Mouse (Mus musculus) hindbrain, embryonic 14.5 days (tissue): ENCODE data around the gene Ccdc142. TPM values are rescaled to one million over a fixed set of nuclear protein-coding genes. Genes with fewer than 3 reads are reported as not detected.

Source experiments
- ATAC-seq: fragments of 200-750 bp; cut with Nextera tagmentation; 2 replicates; pipeline ENCODE4 v1.8.0; 2017; ENCODE audit warnings: moderate number of reproducible peaks, mild to moderate bottlenecking, moderate TSS enrichment, moderate library complexity; ENCODE audit not compliant: low FRiP score
- DNase-seq: peaks from one replicate; pipeline ENCODE4 v3.0.0-alpha.2; 2015; ENCODE audit warnings: low spot score
- H3K27ac ChIP-seq: fragments of 300-500 bp; sonication (generic); 2 replicates; pipeline ENCODE4 v1.5.1; 2014; ENCODE audit warnings: mild to moderate bottlenecking, moderate library complexity
- H3K27me3 ChIP-seq: fragments of 300-500 bp; sonication (generic); 2 replicates; pipeline ENCODE4 v1.6.1; 2014; ENCODE audit warnings: mild to moderate bottlenecking, low read length, mixed read lengths; ENCODE audit not compliant: control insufficient read depth, insufficient read depth
- H3K36me3 ChIP-seq: fragments of 300-500 bp; sonication (generic); replicated peaks from 2 replicates; pipeline ENCODE4 v1.6.1; 2014; ENCODE audit not compliant: control insufficient read depth, insufficient read depth
- H3K4me1 ChIP-seq: fragments of 300-500 bp; sonication (generic); replicated peaks from 2 replicates; pipeline ENCODE4 v1.6.1; 2014; ENCODE audit warnings: antibody characterized with exemption, low read length, mixed read lengths; ENCODE audit not compliant: control insufficient read depth, insufficient read depth
- H3K4me2 ChIP-seq: fragments of 300-500 bp; sonication (generic); replicated peaks from 2 replicates; pipeline ENCODE4 v1.6.1; 2014; ENCODE audit warnings: mild to moderate bottlenecking, moderate library complexity
- H3K4me3 ChIP-seq: fragments of 300-500 bp; sonication (generic); replicated peaks from 2 replicates; pipeline ENCODE4 v1.5.1; 2014; ENCODE audit warnings: mild to moderate bottlenecking, low read length
- H3K9ac ChIP-seq: fragments of 300-500 bp; sonication (generic); 2 replicates; pipeline ENCODE4 v1.6.1; 2014
- H3K9me3 ChIP-seq: fragments of 300-500 bp; sonication (generic); 2 replicates; pipeline ENCODE4 v1.6.1; 2016; ENCODE audit warnings: low read length; ENCODE audit not compliant: control insufficient read depth
- WGBS: fragments of 180-500 bp; shearing (Covaris S2); extraction: QIAGEN DNeasy Blood & Tissue Kit; methylation state at CpG from one replicate; pipeline ENCODE4 v1.1.7; 2014; 5-methylcytosine and 5-hydroxymethylcytosine counted together
- polyA plus RNA-seq: library from polyadenylated mRNA; unstranded; fragments of >200 nt; fragmentation: Nextera tagmentation; extraction: Ambion mirVana; gene quantifications from 2 replicates; pipeline ENCODE4 v1.2.1, GENCODE M21; 2014

Ccdc142 gene
- polyA plus RNA-seq, 1 experiment from 2014 or later: 4.2 TPM

DNA sequence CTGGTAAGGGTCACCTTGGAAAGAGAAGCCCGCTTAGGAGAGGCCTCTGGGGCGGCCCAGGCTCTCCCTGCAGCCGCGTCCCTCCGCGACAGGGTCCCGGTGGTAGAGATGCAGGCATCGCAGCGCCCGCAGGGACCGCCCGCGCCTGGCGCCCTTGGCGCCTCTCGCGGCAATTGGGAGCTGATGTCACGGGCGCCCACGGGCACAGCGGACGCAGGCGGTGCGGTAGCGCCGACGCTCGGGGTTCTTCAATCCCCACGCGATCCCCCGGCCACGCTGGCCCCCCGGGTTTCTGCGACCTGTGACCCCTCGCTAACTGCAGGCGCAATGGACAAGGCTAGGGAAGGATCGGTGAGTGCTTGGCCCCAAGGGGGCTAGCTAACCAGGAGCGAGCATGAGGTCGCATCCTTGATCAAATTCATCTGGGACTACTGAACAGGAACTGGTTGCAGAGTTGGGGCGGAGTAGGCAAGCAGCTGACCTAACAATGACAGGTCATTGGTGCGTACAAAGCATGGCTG lies 40.9 kb downstream of the Ccdc142 start:
- Histone ChIP-seq H3K36me3 (no peaks in the 10 kb centered on the region), H3K4me2 (peak overlapping the region; percentile 60), H3K9ac (peak overlapping the region; percentile 58), H3K4me3 (peak overlapping the region; percentile 33), H3K27me3 (no peaks in the 10 kb centered on the region), H3K4me1 (peaks cover 27% of the 10 kb centered on the region), H3K27ac (0 out of 2 replicates have a peak overlapping the region, but pooled peaks have one; percentile 14), H3K9me3 (no peaks in the 10 kb centered on the region)
- ATAC-seq (no peak; the same call in 1 of the 2 replicates), DNase-seq (no peak)
- 7% methylated on average over 39 of the region's 41 CpGs for WGBS

DNA sequence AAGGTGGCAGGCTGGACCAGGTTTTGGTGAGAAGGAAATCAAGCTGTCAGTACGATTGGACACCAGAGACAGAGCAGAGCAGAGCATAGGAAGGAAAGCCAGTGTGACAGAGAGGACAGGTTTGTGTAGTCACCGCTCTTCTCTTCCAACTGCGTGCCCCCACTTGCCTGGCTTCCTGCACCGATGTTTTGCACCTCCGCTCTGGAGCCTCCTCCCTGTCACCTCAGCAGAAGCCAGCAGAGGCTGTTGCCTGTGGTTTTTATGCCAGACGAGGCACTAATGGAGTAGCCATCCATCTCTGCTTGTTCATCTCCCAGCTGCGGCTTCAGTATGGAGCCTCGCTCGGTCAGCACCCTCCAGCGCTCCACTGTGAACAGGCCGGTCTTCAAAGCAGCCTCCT lies 41.5 kb downstream of the Ccdc142 start:
- Histone ChIP-seq H3K4me3 (peak overlapping the region; percentile 33; the same call in 1 of the 2 replicates), H3K9ac (no peak overlapping the region), H3K36me3 (no peaks in the 10 kb centered on the region; the same call in 1 of the 2 replicates), H3K4me2 (peak overlapping the region; percentile 60; the same call in 1 of the 2 replicates), H3K27me3 (no peaks in the 10 kb centered on the region), H3K4me1 (peaks cover 21% of the 10 kb centered on the region), H3K9me3 (no peaks in the 10 kb centered on the region), H3K27ac (no peak overlapping the region)
- 40% methylated on average over 11 of the region's 11 CpGs for WGBS
- ATAC-seq: no peak
- no peak for DNase-seq

DNA sequence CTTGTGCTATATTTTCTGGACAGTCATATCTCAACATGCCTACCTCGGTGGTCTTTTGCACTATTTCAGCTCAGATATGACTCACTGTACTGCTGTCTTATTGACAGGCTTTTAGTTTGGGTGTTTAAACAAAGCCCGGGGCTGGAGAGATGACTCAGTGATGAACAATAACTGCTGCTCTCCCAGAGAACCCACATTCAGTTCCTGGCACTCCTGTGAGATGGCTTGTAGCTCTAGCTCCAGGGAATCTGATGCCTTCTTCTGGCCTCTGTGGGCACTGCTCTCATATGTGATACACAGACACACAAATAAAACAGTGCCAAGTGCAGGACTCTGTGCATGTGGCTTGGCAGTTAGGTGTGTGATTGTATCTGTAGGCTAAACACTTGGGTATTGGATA lies 43.8 kb downstream of the Ccdc142 start:
- ATAC-seq: no peak
- peaks cover 14% of the 10 kb centered on the region for H3K4me1 ChIP-seq
- no peak overlapping the region for H3K4me3 ChIP-seq
- WGBS: 84% methylated on average over 2 of the region's 2 CpGs
- H3K27me3 ChIP-seq: no peaks in the 10 kb centered on the region
- H3K9me3 ChIP-seq: no peaks in the 10 kb centered on the region
- H3K4me2 ChIP-seq: no peak overlapping the region
- peaks cover 4% of the 10 kb centered on the region for H3K36me3 ChIP-seq
- H3K9ac ChIP-seq: no peak overlapping the region
- no peak for DNase-seq
- no peak overlapping the region for H3K27ac ChIP-seq

DNA sequence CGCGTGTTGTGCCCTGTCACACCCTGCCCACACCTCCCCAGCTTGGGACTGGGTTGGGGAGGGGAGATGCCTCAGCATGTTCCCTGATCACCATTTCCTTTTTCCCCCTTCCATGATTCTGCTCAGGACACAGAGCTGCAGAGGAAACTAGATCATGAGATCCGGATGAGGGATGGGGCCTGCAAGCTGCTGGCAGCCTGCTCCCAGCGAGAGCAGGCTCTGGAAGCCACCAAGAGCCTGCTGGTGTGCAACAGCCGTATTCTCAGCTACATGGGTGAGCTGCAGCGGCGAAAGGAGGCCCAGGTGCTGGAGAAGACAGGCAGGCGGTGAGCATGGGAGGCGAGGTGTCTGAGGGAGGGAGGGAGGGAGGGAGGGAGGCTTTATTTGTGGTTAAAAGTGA lies 44.4 kb downstream of the Ccdc142 start:
- ATAC-seq (no peak), DNase-seq (no peak)
- Histone ChIP-seq H3K27me3 (no peaks in the 10 kb centered on the region), H3K9ac (no peak overlapping the region), H3K4me1 (peaks cover 14% of the 10 kb centered on the region), H3K4me2 (no peak overlapping the region), H3K27ac (no peak overlapping the region), H3K9me3 (no peaks in the 10 kb centered on the region), H3K36me3 (peaks cover 4% of the 10 kb centered on the region), H3K4me3 (no peak overlapping the region)
- WGBS: 78% methylated on average over 9 of the region's 9 CpGs

DNA sequence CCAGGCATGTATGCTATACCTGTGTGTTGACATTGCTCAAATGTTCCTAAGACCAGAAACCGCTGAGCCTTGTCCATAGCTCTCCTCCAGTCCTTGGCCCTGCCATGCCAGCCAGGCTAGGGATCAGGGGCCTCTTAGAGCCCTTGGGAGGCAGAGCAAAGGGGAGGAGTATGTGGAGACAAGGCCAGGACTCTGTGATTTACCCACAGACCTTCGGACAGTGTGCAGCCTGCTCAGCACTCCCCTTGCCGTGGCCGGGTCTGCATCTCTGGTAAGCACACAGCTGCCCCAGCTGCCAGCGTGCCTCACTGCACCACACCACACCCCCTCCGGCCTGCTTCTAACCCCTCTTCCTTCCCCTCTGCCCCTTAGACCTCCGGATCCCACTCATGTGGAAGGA lies 45.9 kb downstream of the Ccdc142 start:
- Histone ChIP-seq H3K4me2 (no peak overlapping the region), H3K27me3 (no peaks in the 10 kb centered on the region), H3K4me3 (no peak overlapping the region), H3K9me3 (no peaks in the 10 kb centered on the region), H3K27ac (no peak overlapping the region), H3K36me3 (peaks cover 4% of the 10 kb centered on the region), H3K4me1 (peaks cover 8% of the 10 kb centered on the region), H3K9ac (no peak overlapping the region)
- WGBS: 45% methylated on average over 7 of the region's 7 CpGs
- DNase-seq (no peak), ATAC-seq (no peak)

DNA sequence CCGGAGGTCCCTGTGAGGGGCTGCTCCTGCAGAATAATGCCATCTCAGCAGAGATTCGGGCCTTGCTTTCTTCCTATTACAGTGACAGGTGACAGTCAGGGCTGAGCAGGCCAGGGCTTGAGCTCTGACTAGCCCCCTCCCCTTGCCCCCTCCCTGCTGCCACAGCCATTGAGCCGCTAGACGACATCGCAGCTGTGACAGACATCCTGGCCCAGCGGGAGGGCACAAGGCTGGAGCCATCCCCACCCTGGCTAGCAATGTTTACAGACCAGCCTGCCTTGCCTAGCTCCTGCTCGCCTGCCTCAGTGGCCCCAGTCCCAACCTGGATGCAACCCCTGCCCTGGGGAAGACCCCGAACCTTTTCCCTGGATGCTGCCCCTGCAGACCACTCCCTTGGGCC lies 50.3 kb downstream of the Ccdc142 start:
- Histone ChIP-seq H3K4me2 (no peak overlapping the region), H3K27me3 (no peaks in the 10 kb centered on the region), H3K9ac (no peak overlapping the region), H3K36me3 (peaks cover 4% of the 10 kb centered on the region), H3K9me3 (no peaks in the 10 kb centered on the region), H3K27ac (no peak overlapping the region), H3K4me3 (no peak overlapping the region), H3K4me1 (peaks cover 14% of the 10 kb centered on the region)
- 25% methylated on average over 8 of the region's 8 CpGs for WGBS
- no peak for DNase-seq
- ATAC-seq: no peak

DNA sequence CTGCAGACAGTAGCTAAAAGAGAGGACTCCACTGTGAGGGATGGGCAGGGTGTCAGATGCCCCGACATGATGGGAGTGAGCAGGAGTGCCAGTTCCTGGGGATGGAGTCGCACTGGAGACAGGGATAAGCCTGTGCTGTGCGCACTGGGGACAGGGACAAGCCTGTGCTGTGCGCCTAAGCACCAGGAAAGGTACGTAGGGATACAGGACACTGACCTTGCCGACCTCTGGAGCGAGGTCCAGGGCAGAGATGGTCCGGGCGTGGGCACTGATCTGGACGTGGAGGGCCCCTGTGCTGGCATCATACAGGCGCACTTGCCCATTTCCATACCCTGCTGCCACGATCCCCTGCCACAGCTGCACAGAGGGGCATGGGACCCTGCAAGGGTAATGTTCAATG lies 51.6 kb downstream of the Ccdc142 start:
- peaks cover 14% of the 10 kb centered on the region for H3K4me1 ChIP-seq
- ATAC-seq: no peak
- no peak overlapping the region for H3K4me2 ChIP-seq
- H3K36me3 ChIP-seq: peaks cover 4% of the 10 kb centered on the region
- no peak for DNase-seq
- 84% methylated on average over 12 of the region's 12 CpGs for WGBS
- no peaks in the 10 kb centered on the region for H3K27me3 ChIP-seq
- H3K27ac ChIP-seq: no peak overlapping the region
- no peaks in the 10 kb centered on the region for H3K9me3 ChIP-seq
- no peak overlapping the region for H3K9ac ChIP-seq
- H3K4me3 ChIP-seq: no peak overlapping the region

DNA sequence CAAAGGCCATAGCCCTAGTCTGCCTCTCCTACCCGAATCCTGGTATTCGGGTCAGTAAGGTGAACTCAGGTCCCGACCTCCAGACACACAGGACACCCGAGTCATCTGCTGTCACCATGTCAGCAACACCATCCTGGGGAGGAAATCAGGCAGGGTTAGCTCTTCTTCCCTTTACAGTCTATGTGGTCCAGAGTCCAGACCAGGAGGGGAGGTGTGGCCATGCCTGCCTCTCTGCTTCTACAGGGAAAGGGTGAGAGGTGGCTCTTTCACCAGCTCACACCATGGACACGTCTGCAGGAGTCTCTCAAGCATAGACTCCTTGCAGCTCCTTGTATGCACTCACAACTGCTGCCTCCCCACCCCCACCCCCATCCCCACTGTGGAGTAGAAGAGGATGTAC lies 52.1 kb downstream of the Ccdc142 start:
- H3K4me2 ChIP-seq: no peak overlapping the region
- H3K36me3 ChIP-seq: peaks cover 4% of the 10 kb centered on the region; the same call in 1 of the 2 replicates
- WGBS: 84% methylated on average over 5 of the region's 5 CpGs
- H3K9ac ChIP-seq: no peak overlapping the region
- H3K27me3 ChIP-seq: no peaks in the 10 kb centered on the region
- H3K4me1 ChIP-seq: peaks cover 14% of the 10 kb centered on the region
- H3K9me3 ChIP-seq: no peaks in the 10 kb centered on the region
- ATAC-seq (no peak), DNase-seq (no peak)
- H3K27ac ChIP-seq: no peak overlapping the region
- H3K4me3 ChIP-seq: no peak overlapping the region

DNA sequence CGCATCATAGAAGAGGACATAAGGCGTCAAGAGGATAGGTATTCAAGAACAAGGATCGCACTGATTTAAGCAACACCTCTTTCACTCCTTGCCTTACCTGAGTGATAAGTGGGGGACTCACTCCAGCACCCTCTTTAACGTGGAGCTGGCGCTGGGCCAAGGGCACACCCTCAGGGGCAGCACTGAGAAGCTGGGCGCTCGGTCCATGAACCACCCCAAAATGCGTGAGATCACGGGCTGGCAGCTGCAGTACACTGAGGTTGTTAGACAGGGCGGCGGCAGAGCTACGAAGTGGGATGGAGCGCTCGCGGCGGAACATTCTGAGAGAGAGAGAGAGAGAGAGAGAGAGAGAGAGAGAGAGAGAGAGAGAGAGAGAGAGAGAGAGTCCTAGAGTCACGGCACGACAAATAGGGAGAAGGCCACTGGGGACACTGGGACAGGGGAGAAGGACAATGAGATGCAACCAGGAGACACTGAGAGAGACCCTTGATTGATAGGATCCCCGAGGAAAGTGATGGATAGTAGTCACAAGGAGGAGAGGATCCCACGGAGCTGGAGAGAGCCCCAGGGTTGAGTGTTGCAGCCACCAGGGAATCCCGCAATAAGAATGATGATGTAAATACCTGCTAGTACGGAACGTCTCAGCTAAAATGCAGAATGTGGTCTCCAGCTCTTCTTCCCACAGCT lies 54.3 kb downstream of the Ccdc142 start:
- 9% methylated on average over 23 of the region's 23 CpGs for WGBS
- ATAC-seq (peak; percentile 5; the same call in 1 of the 2 replicates), DNase-seq (no peak)
- peaks cover 10% of the 10 kb centered on the region for H3K27me3 ChIP-seq
- peak overlapping the region; percentile 86 for H3K4me2 ChIP-seq
- H3K4me1 ChIP-seq: peaks cover 14% of the 10 kb centered on the region
- peak overlapping the region; percentile 61 for H3K4me3 ChIP-seq
- H3K36me3 ChIP-seq: no peaks in the 10 kb centered on the region
- no peaks in the 10 kb centered on the region for H3K9me3 ChIP-seq
- H3K9ac ChIP-seq: peak overlapping the region; percentile 66
- peak overlapping the region; percentile 38; the same call in 1 of the 2 replicates for H3K27ac ChIP-seq
